Mouse (Mus musculus): ENCODE results near the gene Cd300e. TPM values are rescaled to one million over a fixed set of nuclear protein-coding genes. Genes with fewer than 3 reads are reported as not detected.

The Cd300e gene
- polyA plus RNA-seq (2015; fragmentation: Nextera tagmentation; extraction: Ambion mirVana) = not detected in 2 replicates

DNA sequence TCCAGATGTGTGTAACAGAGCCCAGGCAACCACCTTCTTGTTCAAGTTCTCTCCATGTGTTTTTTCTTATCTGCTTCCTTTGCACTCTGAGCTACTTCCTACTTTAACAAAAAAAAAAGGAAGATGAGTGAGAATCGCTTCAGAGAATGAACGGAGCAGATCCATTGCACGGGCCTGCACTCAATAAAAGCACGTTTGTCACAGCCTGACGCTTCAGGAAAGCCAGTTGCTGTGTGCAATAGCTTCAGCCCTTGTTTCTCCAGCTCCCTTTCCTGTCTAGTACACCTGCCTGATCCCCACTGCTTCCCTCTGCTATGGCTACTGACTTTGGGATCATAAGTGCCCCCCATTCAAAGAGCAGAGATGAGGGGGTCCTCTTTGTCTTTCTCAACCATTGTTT, at the start of gene Cd300e:
Cd300e (minus strand) TSS at position 101 of the 400 bp plus-strand sequence.

DNA sequence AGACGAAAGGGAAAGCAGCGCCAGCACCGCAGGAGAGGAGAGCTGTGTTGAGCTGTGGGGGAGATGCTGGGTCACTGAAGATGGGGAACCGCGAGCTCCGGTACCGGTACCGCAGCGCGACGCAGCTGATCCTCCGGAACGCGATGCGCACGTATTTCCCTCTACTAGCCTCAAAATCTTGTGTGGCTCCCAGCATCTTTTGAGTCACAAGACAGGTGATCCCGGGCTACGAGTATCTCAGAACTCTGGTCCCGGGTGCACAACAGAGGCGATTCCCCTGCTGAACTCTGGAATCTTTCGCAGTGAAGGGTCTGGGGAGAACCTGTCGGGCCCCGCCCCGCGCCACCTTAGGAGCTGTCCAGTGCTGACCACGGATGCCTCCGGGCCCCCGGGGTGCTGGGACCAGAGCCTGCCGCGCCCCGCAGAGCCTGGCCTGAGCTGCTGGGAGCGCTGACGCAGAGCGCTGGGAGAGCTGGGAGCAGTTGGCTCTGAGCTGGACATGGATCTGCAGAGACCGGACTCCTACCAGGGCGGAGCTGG, 29.5 kb upstream of the Cd300e start, which contains the start of gene Rab37:
Rab37 (plus strand) TSS at position 70 of the 540 bp plus-strand sequence.

DNA sequence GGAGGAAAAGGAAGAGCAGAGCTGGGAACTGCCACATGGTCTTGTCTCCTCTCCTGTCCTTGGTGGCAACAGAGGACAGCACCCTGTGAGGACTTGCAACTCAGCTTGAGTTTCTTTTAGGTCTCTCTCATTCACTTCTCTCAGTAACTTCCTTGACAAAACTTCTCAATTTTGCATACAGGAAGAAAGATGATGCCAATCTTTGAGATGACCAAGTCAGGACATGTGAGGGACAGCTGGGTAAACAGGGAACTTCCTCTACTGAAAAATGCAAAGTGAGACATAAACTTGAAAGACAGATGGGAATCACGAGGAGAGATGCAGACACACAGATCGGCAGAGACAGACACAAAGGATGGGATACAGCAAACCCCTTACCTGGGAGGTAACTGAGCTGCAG, 13.7 kb downstream of the Cd300e start, which contains the start of gene Cd300ld3:
Cd300ld3 (minus strand) TSS at position 151 of the 400 bp plus-strand sequence.

GRCm38 (mm10) chr11:115037669-115038068, 24.3 kb downstream of the Cd300e start, which contains the start of gene Cd300ld5:
Cd300ld5 (minus strand) TSS chr11:115037769.

DNA sequence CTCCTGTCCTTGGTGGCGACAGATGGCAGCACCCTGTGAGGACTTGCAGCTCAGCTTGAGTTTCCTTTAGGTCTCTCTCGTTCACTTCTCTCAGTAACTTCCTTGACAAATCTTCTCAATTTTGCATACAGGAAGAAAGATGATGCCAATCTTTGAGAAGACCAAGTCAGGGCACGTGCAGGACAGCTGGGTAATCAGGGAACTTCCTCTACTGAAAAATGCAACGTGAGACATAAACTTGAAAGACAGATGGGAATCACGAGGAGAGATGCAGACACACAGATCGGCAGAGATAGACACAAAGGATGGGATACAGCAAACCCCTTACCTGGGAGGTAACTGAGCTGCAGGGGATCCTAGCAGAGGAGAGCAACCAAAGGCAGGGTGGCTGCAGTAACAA, 35.1 kb downstream of the Cd300e start, which contains the start of gene Cd300ld4:
Cd300ld4 (minus strand) TSS at position 101 of the 400 bp plus-strand sequence.

GRCm38 (mm10) chr11:115016093-115016492, 45.9 kb downstream of the Cd300e start, which contains the start of gene Cd300ld2:
Cd300ld2 (minus strand) TSS chr11:115016193.

Other genes starting within 250 kb of the Cd300e start
- gene Gprc5c, start 211.0 kb downstream of the Cd300e start, polyA plus RNA-seq (2015; fragmentation: Nextera tagmentation; extraction: Ambion mirVana) = 37.8 and 38.2 TPM in 2 replicates
- gene Cd300a, start 172.1 kb downstream of the Cd300e start, polyA plus RNA-seq (2015; fragmentation: Nextera tagmentation; extraction: Ambion mirVana) = 1.3 and 2.7 TPM in 2 replicates
- 0.40 and 0.62 TPM in 2 replicates for gene Cd300lb, start 127.8 kb downstream of the Cd300e start, polyA plus RNA-seq (2015; fragmentation: Nextera tagmentation; extraction: Ambion mirVana)
- not detected in 2 replicates for gene Cd300c, start 93.0 kb downstream of the Cd300e start, polyA plus RNA-seq (2015; fragmentation: Nextera tagmentation; extraction: Ambion mirVana)
- gene Cd300ld, start 72.3 kb downstream of the Cd300e start, polyA plus RNA-seq (2015; fragmentation: Nextera tagmentation; extraction: Ambion mirVana) = 0.55 and 0.78 TPM in 2 replicates
- gene Cd300c2, start 60.3 kb downstream of the Cd300e start, polyA plus RNA-seq (2015; fragmentation: Nextera tagmentation; extraction: Ambion mirVana) = 2.0 and 2.1 TPM in 2 replicates
- 0.16 TPM in 1 of 2 replicates, not detected in the other for gene Cd300ld2, start 46.0 kb downstream of the Cd300e start, polyA plus RNA-seq (2015; fragmentation: Nextera tagmentation; extraction: Ambion mirVana)
- not detected in 2 replicates for gene Cd300ld4, start 35.2 kb downstream of the Cd300e start, polyA plus RNA-seq (2015; fragmentation: Nextera tagmentation; extraction: Ambion mirVana)
- gene Cd300ld5, start 24.4 kb downstream of the Cd300e start, polyA plus RNA-seq (2015; fragmentation: Nextera tagmentation; extraction: Ambion mirVana) = not detected in 2 replicates
- not detected in 2 replicates for gene Cd300ld3, start 13.8 kb downstream of the Cd300e start, polyA plus RNA-seq (2015; fragmentation: Nextera tagmentation; extraction: Ambion mirVana)
- 1.1 and 1.5 TPM in 2 replicates for gene Rab37, start 29.3 kb upstream of the Cd300e start, polyA plus RNA-seq (2015; fragmentation: Nextera tagmentation; extraction: Ambion mirVana)
- gene Cd300lf, start 71.8 kb upstream of the Cd300e start, polyA plus RNA-seq (2015; fragmentation: Nextera tagmentation; extraction: Ambion mirVana) = 0.62 and 0.94 TPM in 2 replicates
- 6.8 and 9.1 TPM in 2 replicates for gene Slc9a3r1, start 101.2 kb upstream of the Cd300e start, polyA plus RNA-seq (2015; fragmentation: Nextera tagmentation; extraction: Ambion mirVana)
- 5.4 and 6.4 TPM in 2 replicates for gene Tmem104, start 125.3 kb upstream of the Cd300e start, polyA plus RNA-seq (2015; fragmentation: Nextera tagmentation; extraction: Ambion mirVana)
- gene Nat9, start 125.7 kb upstream of the Cd300e start, polyA plus RNA-seq (2015; fragmentation: Nextera tagmentation; extraction: Ambion mirVana) = 16.0 and 17.3 TPM in 2 replicates
- not detected in 2 replicates for gene Grin2c, start 205.1 kb upstream of the Cd300e start, polyA plus RNA-seq (2015; fragmentation: Nextera tagmentation; extraction: Ambion mirVana)
- gene Fdxr, start 214.9 kb upstream of the Cd300e start, polyA plus RNA-seq (2015; fragmentation: Nextera tagmentation; extraction: Ambion mirVana) = 4.2 and 6.4 TPM in 2 replicates
- gene Fads6, start 235.5 kb upstream of the Cd300e start, polyA plus RNA-seq (2015; fragmentation: Nextera tagmentation; extraction: Ambion mirVana) = 0.06 and 0.09 TPM in 2 replicates
- 0.18 and 0.31 TPM in 2 replicates for gene Otop2, start 245.0 kb upstream of the Cd300e start, polyA plus RNA-seq (2015; fragmentation: Nextera tagmentation; extraction: Ambion mirVana)